Mouse (Mus musculus) lung, postnatal 14 days (tissue): ENCODE measurements around the gene Il9r.

Experiments
- DNase-seq: peaks from one replicate; pipeline ENCODE4 v3.0.0; 2021

Il9r gene

GRCm38 (mm10) chr11:32157791-32158594, 42.1 kb downstream of the Il9r start:
- no peak for DNase-seq

DNA sequence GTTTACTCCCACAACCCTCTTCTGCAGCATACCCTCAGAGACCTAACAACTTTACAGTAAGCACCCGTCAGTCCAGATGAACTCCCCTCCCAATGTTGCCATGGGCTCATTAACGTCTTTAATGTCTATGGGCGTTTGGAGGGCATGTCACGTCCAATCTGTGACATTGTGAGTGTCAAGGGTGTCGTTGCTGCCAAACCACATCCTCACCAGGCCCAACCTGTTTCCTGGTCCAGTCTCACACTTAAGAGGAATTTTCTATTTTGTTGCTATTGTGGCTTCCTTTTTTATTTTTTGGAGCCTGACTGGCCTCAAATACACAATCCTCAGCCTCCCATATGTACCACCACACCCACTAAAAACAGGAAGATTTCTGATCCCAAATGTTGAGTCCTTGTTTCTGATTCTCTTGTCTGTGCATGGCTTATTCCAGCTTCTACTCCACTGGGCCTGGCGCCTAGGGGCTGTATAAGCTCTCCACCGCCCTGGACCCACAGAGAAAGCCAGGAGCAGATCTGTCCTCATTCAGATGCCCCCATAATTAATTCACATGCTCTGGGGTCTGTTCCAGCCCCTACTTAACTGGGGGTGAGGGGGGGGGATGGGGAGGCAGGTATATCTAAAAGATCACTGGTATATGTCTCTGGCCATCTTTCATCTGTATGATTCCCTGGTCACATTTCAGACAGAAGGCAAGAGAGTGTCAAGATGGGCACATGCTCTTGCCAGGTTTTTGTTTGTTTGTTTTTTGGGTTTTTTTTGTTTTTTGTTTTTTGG, 43.0 kb downstream of the Il9r start:
- no peak for DNase-seq

GRCm38 (mm10) chr11:32153216-32153615, 46.9 kb downstream of the Il9r start:
- no peak for DNase-seq

- DNase-seq = no peak
Observed at GRCm38 (mm10) chr11:32152814-32153213, 47.3 kb downstream of the Il9r start.

DNA sequence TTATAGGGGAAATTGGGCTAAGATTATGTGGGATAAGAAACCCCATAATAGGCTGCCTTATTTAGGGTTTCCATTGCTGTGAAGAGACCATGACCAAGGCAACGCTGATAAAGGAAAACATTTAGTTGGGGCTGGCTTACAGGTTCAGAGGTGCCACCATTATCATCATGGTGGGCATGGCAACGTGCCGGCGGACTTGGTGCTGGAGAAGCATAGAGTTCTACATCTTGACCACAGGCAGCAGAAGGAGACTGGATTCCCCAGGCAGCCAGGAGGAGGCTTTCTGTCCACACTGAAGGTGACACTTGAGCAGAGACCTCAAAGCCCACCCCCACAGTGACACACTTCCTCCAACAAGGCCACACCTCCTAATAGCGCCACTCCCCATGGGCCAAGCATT, 48.8 kb downstream of the Il9r start:
- DNase-seq = no peak

DNA sequence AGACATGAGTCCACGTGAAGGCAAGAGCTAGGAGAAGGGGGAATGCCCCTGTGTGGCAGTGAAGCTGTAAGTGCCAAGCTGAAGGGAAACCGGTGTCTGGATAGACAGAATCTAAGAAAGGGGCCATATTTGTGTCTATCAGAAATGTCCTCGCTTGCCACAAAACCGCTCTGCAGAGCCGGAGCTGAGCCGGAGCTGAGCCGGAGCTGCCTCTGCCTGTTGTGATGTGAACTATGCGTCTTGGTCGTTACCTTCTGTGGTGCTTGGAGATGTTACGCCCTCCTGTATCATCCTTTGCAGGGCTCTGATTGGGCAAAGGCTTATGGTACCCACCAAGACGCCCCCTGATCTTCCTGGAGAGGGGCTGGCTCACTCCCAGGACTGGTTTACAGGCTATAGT, 50.5 kb downstream of the Il9r start:
- no peak for DNase-seq

- no peak for DNase-seq
Observed at GRCm38 (mm10) chr11:32142771-32143170, 57.3 kb downstream of the Il9r start.

GRCm38 (mm10) chr11:32141627-32142586, 58.2 kb downstream of the Il9r start:
- DNase-seq = no peak

- DNase-seq = peak; percentile 79
Observed at GRCm38 (mm10) chr11:32141034-32141433, 59.0 kb downstream of the Il9r start.

DNA sequence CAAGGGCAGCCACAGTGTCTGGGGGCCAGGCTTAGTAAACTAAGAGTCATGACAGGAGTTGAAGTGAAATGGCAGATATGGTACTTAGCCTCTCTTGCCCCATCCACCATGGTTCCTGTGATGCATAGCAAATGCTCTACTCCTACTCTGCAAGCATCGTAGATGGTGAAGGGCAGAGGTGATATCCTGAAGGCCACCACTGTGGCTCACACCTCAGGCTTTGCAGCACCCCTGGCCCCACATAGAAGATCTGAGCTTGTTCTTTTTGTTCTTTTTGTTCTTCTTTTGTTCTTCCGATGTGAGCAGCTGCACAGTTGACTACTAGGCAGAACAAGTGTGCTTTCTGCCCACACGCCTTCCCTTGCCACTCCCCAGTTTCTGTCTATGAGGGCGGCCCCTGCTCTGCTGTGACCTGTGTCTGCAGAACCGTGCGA, 60.5 kb downstream of the Il9r start:
- DNase-seq = no peak

DNA sequence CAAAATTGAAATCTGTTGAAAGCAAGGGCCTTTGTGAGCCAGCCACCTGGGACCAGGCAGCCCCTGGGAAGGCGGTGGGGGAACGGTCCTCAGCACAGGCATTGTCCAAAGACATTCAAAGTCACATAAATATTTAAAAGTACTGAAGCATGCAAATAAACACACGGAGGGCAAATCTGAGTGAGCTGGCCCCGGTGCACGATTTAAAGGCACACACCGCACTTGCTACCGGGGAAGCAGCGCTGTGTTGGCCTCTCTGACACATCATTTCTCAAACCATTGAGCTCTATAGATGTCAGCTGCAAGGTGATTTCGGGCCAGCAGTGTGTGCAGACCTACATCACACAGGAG, 61.5 kb downstream of the Il9r start:
- DNase-seq = peak; percentile 29

DNA sequence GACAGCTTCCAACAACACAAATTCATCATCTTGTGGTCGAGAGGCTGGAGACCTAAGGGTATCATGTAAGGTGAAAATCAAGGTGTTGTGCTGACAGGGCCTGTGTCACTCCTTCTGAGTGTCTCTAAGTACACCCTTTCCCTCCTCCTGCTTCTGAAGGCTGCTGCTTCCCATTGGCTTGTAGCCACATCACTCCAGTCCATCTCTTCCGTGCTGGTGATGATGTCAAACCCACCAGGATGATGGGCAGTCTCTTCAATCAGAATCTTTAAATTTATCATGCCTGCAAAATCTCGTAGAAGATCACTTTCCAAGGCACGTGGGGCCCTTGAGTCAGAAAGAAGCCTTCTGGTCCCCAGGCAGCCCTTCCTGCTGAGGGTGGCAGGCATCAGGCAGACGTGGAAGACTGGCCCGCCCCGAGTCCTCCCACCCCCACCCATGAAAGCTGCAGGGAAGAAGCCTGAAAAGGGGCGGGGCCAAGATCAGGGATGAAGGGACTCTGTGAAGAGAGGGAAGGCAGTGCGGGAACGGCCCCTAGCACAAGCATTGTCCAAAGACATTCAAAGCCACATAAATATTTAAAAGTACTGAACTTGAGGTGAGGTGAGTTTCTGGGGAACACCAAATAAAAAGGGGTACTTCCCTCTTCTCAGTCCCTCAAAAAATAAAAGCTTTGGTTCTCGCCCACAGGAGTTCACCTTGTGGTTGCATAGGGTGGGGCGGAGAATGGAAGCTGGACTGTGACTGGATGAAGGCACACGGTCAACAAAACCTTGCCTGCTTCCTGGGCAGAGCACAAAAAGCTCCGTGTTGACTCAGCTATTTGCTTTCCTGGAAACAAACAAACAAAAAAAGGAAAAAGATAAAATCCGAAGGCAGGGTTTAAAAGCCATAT, 62.1 kb downstream of the Il9r start:
- peak; percentile 16 for DNase-seq
